Mouse (Mus musculus) kidney, embryonic 15.5 days (tissue): ENCODE results near the gene Egflam. TPM values are rescaled to one million over a fixed set of nuclear protein-coding genes. Genes with fewer than 3 reads are reported as not detected.

Experiments
- ATAC-seq: fragments of 200-750 bp; cut with Nextera tagmentation; replicated peaks from 2 replicates; pipeline ENCODE4 v1.8.0; 2017; ENCODE audit warnings: moderate TSS enrichment; ENCODE audit not compliant: low FRiP score
- H3K27ac ChIP-seq: fragments of 300-500 bp; sonication (generic); 2 replicates; pipeline ENCODE4 v1.5.1; 2015; ENCODE audit warnings: mild to moderate bottlenecking, inconsistent platforms
- H3K27me3 ChIP-seq: fragments of 300-500 bp; sonication (generic); 2 replicates; pipeline ENCODE4 v1.6.1; 2015; ENCODE audit warnings: inconsistent platforms
- H3K36me3 ChIP-seq: fragments of 300-500 bp; sonication (generic); 2 replicates; pipeline ENCODE4 v1.6.1; 2015; ENCODE audit warnings: inconsistent platforms
- H3K4me1 ChIP-seq: fragments of 300-500 bp; sonication (generic); 2 replicates; pipeline ENCODE4 v1.6.1; 2015; ENCODE audit warnings: inconsistent platforms
- H3K4me2 ChIP-seq: fragments of 300-500 bp; sonication (generic); 2 replicates; pipeline ENCODE4 v1.6.1; 2015; ENCODE audit warnings: moderate library complexity, mild to moderate bottlenecking, inconsistent platforms
- H3K4me3 ChIP-seq: fragments of 300-500 bp; sonication (generic); replicated peaks from 2 replicates; pipeline ENCODE4 v1.5.1; 2015; ENCODE audit warnings: mild to moderate bottlenecking, inconsistent platforms
- H3K9ac ChIP-seq: fragments of 300-500 bp; sonication (generic); 2 replicates; pipeline ENCODE4 v1.6.1; 2015; ENCODE audit warnings: mild to moderate bottlenecking, inconsistent platforms
- H3K9me3 ChIP-seq: fragments of 300-500 bp; sonication (generic); replicated peaks from 2 replicates; pipeline ENCODE4 v1.6.1; 2016; ENCODE audit warnings: inconsistent platforms
- WGBS: fragments of 180-500 bp; shearing (Covaris S2); methylation state at CpG from one replicate; pipeline ENCODE4 v1.1.7; 2015; ENCODE audit warnings: mixed read lengths; 5-methylcytosine and 5-hydroxymethylcytosine counted together
- polyA plus RNA-seq: library from polyadenylated mRNA; unstranded; fragments of >200 nt; fragmentation: Nextera tagmentation; extraction: Ambion mirVana; gene quantifications from 2 replicates; pipeline ENCODE4 v1.2.1, GENCODE M21; 2015

The Egflam gene
- polyA plus RNA-seq = 20.4 and 20.5 TPM in 2 replicates

- peak within 1 kb of the TSS; percentile 94 for H3K4me2 ChIP-seq
- H3K27me3 ChIP-seq = peaks cover 12% of the 10 kb centered on the region
- WGBS = under 1% methylated on average over 61 of the region's 62 CpGs
- H3K9ac ChIP-seq = peak within 1 kb of the TSS; percentile 68
- H3K36me3 ChIP-seq = no peaks in the 10 kb centered on the region
- H3K9me3 ChIP-seq = no peaks in the 10 kb centered on the region
- peak; percentile 74 for ATAC-seq
- peak within 1 kb of the TSS; percentile 72 for H3K4me3 ChIP-seq
- peaks cover 15% of the 10 kb centered on the region for H3K4me1 ChIP-seq
- H3K27ac ChIP-seq = peak within 1 kb of the TSS; percentile 79
Observed at GRCm38 (mm10) chr15:7397818-7398608, at the start of gene Egflam. TSS of gene Egflam (minus strand) at chr15:7398395.

GRCm38 (mm10) chr15:7443396-7444315 lies 45.5 kb upstream of the Egflam start:
- 0 out of 2 replicates have a peak, but pooled peaks cover 3% of the 10 kb centered on the region for H3K27me3 ChIP-seq
- WGBS = 69% methylated on average over 17 of the region's 17 CpGs
- H3K36me3 ChIP-seq = no peaks in the 10 kb centered on the region
- H3K4me2 ChIP-seq = no peak overlapping the region
- H3K27ac ChIP-seq = no peak overlapping the region
- no peaks in the 10 kb centered on the region for H3K4me1 ChIP-seq
- no peak overlapping the region for H3K4me3 ChIP-seq
- no peak for ATAC-seq
- no peaks in the 10 kb centered on the region for H3K9me3 ChIP-seq
- no peak overlapping the region for H3K9ac ChIP-seq

- no peaks in the 10 kb centered on the region for H3K9me3 ChIP-seq
- H3K27ac ChIP-seq = no peak overlapping the region
- no peak for ATAC-seq
- H3K4me3 ChIP-seq = no peak overlapping the region
- H3K27me3 ChIP-seq = 0 out of 2 replicates have a peak, but pooled peaks cover 3% of the 10 kb centered on the region
- no peaks in the 10 kb centered on the region for H3K4me1 ChIP-seq
- WGBS = 62% methylated on average over 16 of the region's 16 CpGs
- H3K9ac ChIP-seq = no peak overlapping the region
- no peaks in the 10 kb centered on the region for H3K36me3 ChIP-seq
- no peak overlapping the region for H3K4me2 ChIP-seq
Observed at GRCm38 (mm10) chr15:7442148-7443100, 44.2 kb upstream of the Egflam start.

- 73% methylated on average over 2 of the region's 2 CpGs for WGBS
- no peak overlapping the region for H3K9ac ChIP-seq
- no peak overlapping the region for H3K4me3 ChIP-seq
- no peaks in the 10 kb centered on the region for H3K9me3 ChIP-seq
- H3K4me1 ChIP-seq = no peaks in the 10 kb centered on the region
- no peak overlapping the region for H3K4me2 ChIP-seq
- no peaks in the 10 kb centered on the region for H3K27me3 ChIP-seq
- no peaks in the 10 kb centered on the region for H3K36me3 ChIP-seq
- H3K27ac ChIP-seq = no peak overlapping the region
- ATAC-seq = no peak
Observed at GRCm38 (mm10) chr15:7424282-7424681, 26.1 kb upstream of the Egflam start.

- ATAC-seq = no peak
- H3K9ac ChIP-seq = no peak overlapping the region
- H3K27me3 ChIP-seq = peaks cover 4% of the 10 kb centered on the region; the same call in 1 of the 2 replicates
- no peak overlapping the region for H3K4me3 ChIP-seq
- no peaks in the 10 kb centered on the region for H3K36me3 ChIP-seq
- H3K9me3 ChIP-seq = no peaks in the 10 kb centered on the region
- no peak overlapping the region for H3K27ac ChIP-seq
- H3K4me2 ChIP-seq = no peak overlapping the region
- 73% methylated on average over 8 of the region's 8 CpGs for WGBS
- H3K4me1 ChIP-seq = peaks cover under 1% of the 10 kb centered on the region
Observed at GRCm38 (mm10) chr15:7404521-7404920, 6.3 kb upstream of the Egflam start.

GRCm38 (mm10) chr15:7398609-7399540 lies 680 bp upstream of the Egflam start:
- peaks cover 12% of the 10 kb centered on the region for H3K27me3 ChIP-seq
- 4% methylated on average over 17 of the region's 17 CpGs for WGBS
- peak; percentile 73 for ATAC-seq
- H3K36me3 ChIP-seq = no peaks in the 10 kb centered on the region
- no peaks in the 10 kb centered on the region for H3K9me3 ChIP-seq
- peaks cover 15% of the 10 kb centered on the region for H3K4me1 ChIP-seq
- H3K4me3 ChIP-seq = peak overlapping the region; percentile 72
- H3K27ac ChIP-seq = peak overlapping the region; percentile 79
- H3K9ac ChIP-seq = peak overlapping the region; percentile 68
- peak overlapping the region; percentile 94 for H3K4me2 ChIP-seq

- WGBS = 3% methylated on average over 8 of the region's 8 CpGs
- peak overlapping the region; percentile 68 for H3K9ac ChIP-seq
Observed at GRCm38 (mm10) chr15:7397446-7397817, 763 bp downstream of the Egflam start.

GRCm38 (mm10) chr15:7383349-7383748 lies 14.8 kb downstream of the Egflam start:
- ATAC-seq = no peak
- H3K4me1 ChIP-seq = peaks cover 7% of the 10 kb centered on the region; the same call in 1 of the 2 replicates

More at GRCm38 (mm10) chr15:7397446-7397817, 763 bp downstream of the Egflam start:
- H3K9me3 ChIP-seq = no peaks in the 10 kb centered on the region
- H3K27ac ChIP-seq = peak overlapping the region; percentile 79
- H3K4me2 ChIP-seq = peak overlapping the region; percentile 94
- ATAC-seq = no peak; the same call in 1 of the 2 replicates
- H3K27me3 ChIP-seq = peaks cover 12% of the 10 kb centered on the region
- H3K4me1 ChIP-seq = peaks cover 15% of the 10 kb centered on the region
- H3K36me3 ChIP-seq = no peaks in the 10 kb centered on the region
- H3K4me3 ChIP-seq = peak overlapping the region; percentile 72

GRCm38 (mm10) chr15:7382457-7382856 lies 15.7 kb downstream of the Egflam start:
- Histone ChIP-seq H3K4me1 (peaks cover 7% of the 10 kb centered on the region; the same call in 1 of the 2 replicates), H3K36me3 (no peaks in the 10 kb centered on the region), H3K9ac (no peak overlapping the region), H3K9me3 (no peaks in the 10 kb centered on the region), H3K27ac (no peak overlapping the region), H3K27me3 (no peaks in the 10 kb centered on the region), H3K4me2 (no peak overlapping the region), H3K4me3 (no peak overlapping the region)
- ATAC-seq = no peak; the same call in 1 of the 2 replicates
- WGBS = 19% methylated on average over 10 of the region's 10 CpGs

More at GRCm38 (mm10) chr15:7383349-7383748, 14.8 kb downstream of the Egflam start:
- no peak overlapping the region for H3K4me3 ChIP-seq
- H3K27ac ChIP-seq = no peak overlapping the region
- H3K27me3 ChIP-seq = no peaks in the 10 kb centered on the region
- no peaks in the 10 kb centered on the region for H3K9me3 ChIP-seq
- no peak overlapping the region for H3K9ac ChIP-seq
- no peak overlapping the region for H3K4me2 ChIP-seq
- 88% methylated on average over 4 of the region's 4 CpGs for WGBS
- H3K36me3 ChIP-seq = no peaks in the 10 kb centered on the region

GRCm38 (mm10) chr15:7352635-7353051 lies 45.6 kb downstream of the Egflam start:
- H3K27me3 ChIP-seq = no peaks in the 10 kb centered on the region
- H3K4me3 ChIP-seq = no peak overlapping the region
- peak; percentile 80 for ATAC-seq
- WGBS = 71% methylated on average over 1 of the region's 1 CpGs
- no peak overlapping the region for H3K4me2 ChIP-seq
- H3K27ac ChIP-seq = peak overlapping the region; percentile 43; the same call in 1 of the 2 replicates
- H3K9me3 ChIP-seq = no peaks in the 10 kb centered on the region
- no peaks in the 10 kb centered on the region for H3K36me3 ChIP-seq
- H3K9ac ChIP-seq = no peak overlapping the region
- H3K4me1 ChIP-seq = no peaks in the 10 kb centered on the region
